Mouse (Mus musculus): ENCODE results near the gene Cage1.

Cage1 gene

GRCm38 (mm10) chr13:37964128-37965087 is 72.5 kb downstream of the Cage1 start:
- DNase-seq = peak; percentile 25 to 30

GRCm38 (mm10) chr13:37963354-37964007 is 73.4 kb downstream of the Cage1 start:
- DNase-seq = peak; percentile 82 to 87

GRCm38 (mm10) chr13:37962541-37962940 is 74.3 kb downstream of the Cage1 start:
- DNase-seq = no peak

- DNase-seq = no peak
These were observed 76.9 kb downstream of the Cage1 start for GRCm38 (mm10) chr13:37959936-37960335.

- no peak for DNase-seq
These were observed 77.5 kb downstream of the Cage1 start for GRCm38 (mm10) chr13:37959239-37959907.

- no peak for DNase-seq
These were observed 78.2 kb downstream of the Cage1 start for GRCm38 (mm10) chr13:37958498-37959238.

Measured in cerebellum, postnatal 10 days (tissue).